Mouse (Mus musculus) intestine, embryonic 16.5 days (tissue): ENCODE measurements at regions not wholly inside any gene's neighbourhood (a gene's known extent, or its start where the extent isn't known, plus 50 kb on each side); places are given as distances from the start of the nearest gene placed in this dataset.

ENCODE experiments used
- ATAC-seq: fragments of 200-750 bp; cut with Nextera tagmentation; 2 replicates; pipeline ENCODE4 v1.8.0; 2017; ENCODE audit warnings: moderate TSS enrichment, moderate library complexity
- H3K27ac ChIP-seq: fragments of 300-500 bp; sonication (generic); 2 replicates; pipeline ENCODE4 v1.5.1; 2014; ENCODE audit warnings: mild to moderate bottlenecking, low read length
- H3K27me3 ChIP-seq: fragments of 300-500 bp; sonication (generic); replicated peaks from 2 replicates; pipeline ENCODE4 v1.6.1; 2014; ENCODE audit warnings: low read length, control low read depth, mixed read lengths; ENCODE audit not compliant: control insufficient read depth, insufficient read depth
- H3K36me3 ChIP-seq: fragments of 300-500 bp; sonication (generic); 2 replicates; pipeline ENCODE4 v1.6.1; 2014; ENCODE audit warnings: low read length, control low read depth; ENCODE audit not compliant: control insufficient read depth, insufficient read depth
- H3K4me1 ChIP-seq: fragments of 300-500 bp; sonication (generic); 2 replicates; pipeline ENCODE4 v1.6.1; 2014; ENCODE audit warnings: low read length, control low read depth, mixed read lengths; ENCODE audit not compliant: control insufficient read depth, insufficient read depth
- H3K4me2 ChIP-seq: fragments of 300-500 bp; sonication (generic); 2 replicates; pipeline ENCODE4 v1.6.1; 2014; ENCODE audit warnings: low read depth, low read length, control low read depth
- H3K4me3 ChIP-seq: fragments of 300-500 bp; sonication (generic); 2 replicates; pipeline ENCODE4 v1.5.1; 2014; ENCODE audit warnings: mild to moderate bottlenecking, low read length
- H3K9ac ChIP-seq: fragments of 300-500 bp; sonication (generic); 2 replicates; pipeline ENCODE4 v1.6.1; 2014; ENCODE audit warnings: low read depth, low read length
- H3K9me3 ChIP-seq: fragments of 300-500 bp; sonication (generic); 2 replicates; pipeline ENCODE4 v1.6.1; 2016; ENCODE audit warnings: low read length, control low read depth; ENCODE audit not compliant: control insufficient read depth
- WGBS: fragments of 180-500 bp; shearing (Covaris S2); extraction: QIAGEN DNeasy Blood & Tissue Kit; methylation state at CpG from one replicate; pipeline ENCODE4 v1.1.7; 2014; 5-methylcytosine and 5-hydroxymethylcytosine counted together

- H3K4me1 ChIP-seq = no peaks in the 10 kb centered on the region
- no peak overlapping the region for H3K4me2 ChIP-seq
- H3K27me3 ChIP-seq = no peaks in the 10 kb centered on the region; the same call in 1 of the 2 replicates
- 59% methylated on average over 9 of the region's 9 CpGs for WGBS
- H3K4me3 ChIP-seq = no peak overlapping the region
- no peak overlapping the region for H3K27ac ChIP-seq
- no peak for ATAC-seq
- no peak overlapping the region for H3K9ac ChIP-seq
- H3K36me3 ChIP-seq = no peaks in the 10 kb centered on the region
- no peaks in the 10 kb centered on the region for H3K9me3 ChIP-seq
These were observed 242.7 kb downstream of the Rngtt start for GRCm38 (mm10) chr4:33552856-33553255.

- no peaks in the 10 kb centered on the region for H3K36me3 ChIP-seq
- no peak overlapping the region for H3K4me3 ChIP-seq
- no peak overlapping the region for H3K9ac ChIP-seq
- H3K27ac ChIP-seq = no peak overlapping the region
- ATAC-seq = no peak
- H3K4me1 ChIP-seq = no peaks in the 10 kb centered on the region
- no peak overlapping the region for H3K4me2 ChIP-seq
- no peaks in the 10 kb centered on the region for H3K9me3 ChIP-seq
- H3K27me3 ChIP-seq = no peaks in the 10 kb centered on the region; the same call in 1 of the 2 replicates
- WGBS = 39% methylated on average over 6 of the region's 6 CpGs
These were observed 244.5 kb downstream of the Rngtt start for GRCm38 (mm10) chr4:33554606-33555005.

- 20% methylated on average over 14 of the region's 14 CpGs for WGBS
These were observed 245.3 kb downstream of the Rngtt start for GRCm38 (mm10) chr4:33555231-33555933.

GRCm38 (mm10) chr4:33555966-33556365, 245.9 kb downstream of the Rngtt start:
- Histone ChIP-seq H3K9me3 (no peaks in the 10 kb centered on the region), H3K27ac (no peak overlapping the region), H3K36me3 (no peaks in the 10 kb centered on the region), H3K4me2 (no peak overlapping the region), H3K9ac (no peak overlapping the region), H3K27me3 (no peaks in the 10 kb centered on the region; the same call in 1 of the 2 replicates), H3K4me1 (no peaks in the 10 kb centered on the region), H3K4me3 (no peak overlapping the region)
- no peak for ATAC-seq
- 64% methylated on average over 12 of the region's 12 CpGs for WGBS

More at GRCm38 (mm10) chr4:33555231-33555933, 245.3 kb downstream of the Rngtt start:
- H3K36me3 ChIP-seq = no peaks in the 10 kb centered on the region
- H3K4me2 ChIP-seq = no peak overlapping the region
- H3K27ac ChIP-seq = no peak overlapping the region
- H3K27me3 ChIP-seq = no peaks in the 10 kb centered on the region; the same call in 1 of the 2 replicates
- no peak for ATAC-seq
- no peaks in the 10 kb centered on the region for H3K4me1 ChIP-seq
- H3K9ac ChIP-seq = no peak overlapping the region
- no peak overlapping the region for H3K4me3 ChIP-seq
- no peaks in the 10 kb centered on the region for H3K9me3 ChIP-seq

GRCm38 (mm10) chr4:33556661-33557540, 246.8 kb downstream of the Rngtt start:
- Histone ChIP-seq H3K9me3 (no peaks in the 10 kb centered on the region), H3K4me2 (no peak overlapping the region), H3K27ac (no peak overlapping the region), H3K36me3 (no peaks in the 10 kb centered on the region), H3K27me3 (no peaks in the 10 kb centered on the region; the same call in 1 of the 2 replicates), H3K4me3 (no peak overlapping the region), H3K9ac (no peak overlapping the region), H3K4me1 (no peaks in the 10 kb centered on the region)
- ATAC-seq = no peak
- whole genome bisulfite sequencing = 73% methylated on average over 12 of the region's 12 CpGs

- no peaks in the 10 kb centered on the region for H3K36me3 ChIP-seq
- no peak overlapping the region for H3K4me3 ChIP-seq
- no peak for ATAC-seq
- H3K9me3 ChIP-seq = no peaks in the 10 kb centered on the region
- no peak overlapping the region for H3K4me2 ChIP-seq
- no peaks in the 10 kb centered on the region for H3K4me1 ChIP-seq
- WGBS = 84% methylated on average over 5 of the region's 5 CpGs
- no peak overlapping the region for H3K9ac ChIP-seq
- H3K27me3 ChIP-seq = no peaks in the 10 kb centered on the region
- no peak overlapping the region for H3K27ac ChIP-seq
These were observed 260.2 kb downstream of the Rngtt start for GRCm38 (mm10) chr4:33570274-33570673.

GRCm38 (mm10) chr4:33571351-33571750, 261.2 kb downstream of the Rngtt start:
- Histone ChIP-seq H3K9ac (no peak overlapping the region), H3K4me2 (no peak overlapping the region), H3K27me3 (no peaks in the 10 kb centered on the region), H3K9me3 (no peaks in the 10 kb centered on the region), H3K36me3 (no peaks in the 10 kb centered on the region), H3K27ac (no peak overlapping the region), H3K4me1 (no peaks in the 10 kb centered on the region), H3K4me3 (no peak overlapping the region)
- no peak for ATAC-seq
- 61% methylated on average over 6 of the region's 6 CpGs for whole genome bisulfite sequencing

GRCm38 (mm10) chr4:33577631-33578030, 267.5 kb downstream of the Rngtt start:
- no peak for ATAC-seq
- no peak overlapping the region for H3K27ac ChIP-seq
- H3K4me2 ChIP-seq = no peak overlapping the region
- H3K4me1 ChIP-seq = no peaks in the 10 kb centered on the region
- no peaks in the 10 kb centered on the region for H3K36me3 ChIP-seq
- H3K27me3 ChIP-seq = no peaks in the 10 kb centered on the region
- WGBS = 92% methylated on average over 6 of the region's 6 CpGs
- H3K4me3 ChIP-seq = no peak overlapping the region
- no peak overlapping the region for H3K9ac ChIP-seq
- H3K9me3 ChIP-seq = peaks cover 5% of the 10 kb centered on the region

- no peak for ATAC-seq
- H3K4me3 ChIP-seq = no peak overlapping the region
- 84% methylated on average over 8 of the region's 8 CpGs for WGBS
These were observed 270.4 kb downstream of the Rngtt start for GRCm38 (mm10) chr4:33580491-33580890.

More at GRCm38 (mm10) chr4:33580491-33580890, 270.4 kb downstream of the Rngtt start:
- Histone ChIP-seq H3K9me3 (peaks cover 5% of the 10 kb centered on the region), H3K4me2 (no peak overlapping the region), H3K4me1 (no peaks in the 10 kb centered on the region), H3K36me3 (no peaks in the 10 kb centered on the region), H3K27ac (no peak overlapping the region), H3K27me3 (no peaks in the 10 kb centered on the region), H3K9ac (no peak overlapping the region)
